Mouse (Mus musculus) common myeloid progenitor, adult 5-6 weeks (primary cell): ENCODE measurements around the gene Lrrc25. TPM values are rescaled to one million over a fixed set of nuclear protein-coding genes. Genes with fewer than 3 reads are reported as not detected.

Source experiments
- ATAC-seq: replicated peaks from 2 replicates; pipeline ENCODE4 v1.8.0; 2016; ENCODE audit warnings: low read depth, mild to moderate bottlenecking, moderate TSS enrichment, inconsistent platforms; ENCODE audit not compliant: poor library complexity, severe bottlenecking
- total RNA-seq: library from RNA; stranded (forward); fragments of 200-1000, 187-1606 nt; gene quantifications from 2 replicates; pipeline ENCODE4 v1.2.3, GENCODE M21; 2017

Gene Lrrc25
- total RNA-seq, 1 experiment from 2014 or later, result 2.6 TPM

GRCm38 (mm10) chr8:70667071-70667470 is 51.1 kb downstream of the Lrrc25 start:
- no peak for ATAC-seq

Other genes starting within 250 kb of the Lrrc25 start
- 0.27 TPM in 1 of 2 replicates, not detected in the other for gene Comp, start 242.6 kb upstream of the Lrrc25 start, total RNA-seq
- gene Crtc1, start 176.6 kb upstream of the Lrrc25 start, total RNA-seq, result 1.1 and 8.9 TPM in 2 replicates
- 5.9 and 10.6 TPM in 2 replicates for gene Klhl26, start 139.2 kb upstream of the Lrrc25 start, total RNA-seq
- gene Tmem59l, start 128.8 kb upstream of the Lrrc25 start, total RNA-seq, result not detected in 2 replicates
- gene Crlf1, start 123.0 kb upstream of the Lrrc25 start, total RNA-seq, result not detected in 2 replicates
- gene Rex1bd, start 109.4 kb upstream of the Lrrc25 start, total RNA-seq, result 50.1 and 56.4 TPM in 2 replicates
- gene Uba52, start 105.4 kb upstream of the Lrrc25 start, total RNA-seq, result 3,128 and 4,626 TPM in 2 replicates
- gene Fkbp8, start 88.4 kb upstream of the Lrrc25 start, total RNA-seq, result 95.9 and 128 TPM in 2 replicates
- gene Kxd1, start 88.2 kb upstream of the Lrrc25 start, total RNA-seq, result 70.8 and 71.1 TPM in 2 replicates
- gene Ell, start 76.7 kb upstream of the Lrrc25 start, total RNA-seq, result 8.1 and 10.5 TPM in 2 replicates
- gene Isyna1, start 21.8 kb upstream of the Lrrc25 start, total RNA-seq, result 35.0 and 43.9 TPM in 2 replicates
- 43.8 and 58.4 TPM in 2 replicates for gene Ssbp4, start 7.3 kb upstream of the Lrrc25 start, total RNA-seq
- gene Gdf15, start 16.3 kb downstream of the Lrrc25 start, total RNA-seq, result 0.29 TPM in 1 of 2 replicates, not detected in the other
- 3.2 and 3.6 TPM in 2 replicates for gene Pgpep1, start 44.2 kb downstream of the Lrrc25 start, total RNA-seq
- gene Lsm4, start 57.1 kb downstream of the Lrrc25 start, total RNA-seq, result 129 and 163 TPM in 2 replicates
- gene Jund, start 82.8 kb downstream of the Lrrc25 start, total RNA-seq, result 54.4 and 58.2 TPM in 2 replicates
- gene Iqcn, start 87.3 kb downstream of the Lrrc25 start, total RNA-seq, result 0.05 TPM in 1 of 2 replicates, not detected in the other
- gene Gm3336, start 102.4 kb downstream of the Lrrc25 start, total RNA-seq, result not detected in 2 replicates
- gene Pde4c, start 107.6 kb downstream of the Lrrc25 start, total RNA-seq, result 0.09 TPM in 1 of 2 replicates, not detected in the other
- gene Rab3a, start 138.5 kb downstream of the Lrrc25 start, total RNA-seq, result 1.5 and 4.2 TPM in 2 replicates
- gene Mpv17l2, start 144.8 kb downstream of the Lrrc25 start, total RNA-seq, result 10.6 and 11.7 TPM in 2 replicates
- 19.8 and 23.7 TPM in 2 replicates for gene Pik3r2, start 160.6 kb downstream of the Lrrc25 start, total RNA-seq
- gene Mast3, start 188.9 kb downstream of the Lrrc25 start, total RNA-seq, result 21.7 and 22.2 TPM in 2 replicates
- 1.6 and 3.5 TPM in 2 replicates for gene Il12rb1, start 192.3 kb downstream of the Lrrc25 start, total RNA-seq
- gene Arrdc2, start 223.6 kb downstream of the Lrrc25 start, total RNA-seq, result 7.3 and 19.9 TPM in 2 replicates
- 0.18 and 1.3 TPM in 2 replicates for gene Kcnn1, start 247.1 kb downstream of the Lrrc25 start, total RNA-seq